In genomic region chr2:74704999-74705466, GRCm38 (mm10) we compare ENCODE assay signal across 10 mouse cellular contexts. TPM values are rescaled to one million over a fixed set of nuclear protein-coding genes. Genes with fewer than 3 reads are reported as not detected.
DNase-seq lines count a peak whose midpoint lies in the region; ATAC-seq and TF ChIP-seq lines count a peak whose summit lies in the region.
"Had no signal": no experiment of that assay in that cellular context is flagged by ENCODE, and none has a peak within 500 bp of the region (broad histone marks: within the 10 kb centered on the region; RNA-seq: fewer than 3 reads in every experiment).

No protein-coding gene starts in this region.

- no peak for DNase-seq in heart, postnatal 25 days (ENCODE audit: low spot score)
- DNase-seq in adrenal gland, postnatal 36 days: peak; percentile 67 to 70
- no peak for DNase-seq in liver, postnatal 0 days
- no peak for DNase-seq in left cerebral cortex, adult 11 months (ENCODE audit: low spot score)
- no peak for DNase-seq in left cerebral cortex, adult 9 months (ENCODE audit: low spot score in 2 of 2)
- no peak for DNase-seq in cerebellum, adult 9-11 months

- peaks cover 89% of the 10 kb centered on the region for H3K27me3 ChIP-seq in heart, embryonic 12.5 days (replicated peaks)
- peaks cover 53% of the 10 kb centered on the region for H3K27me3 ChIP-seq in hindbrain, embryonic 16.5 days (replicated peaks; ENCODE audit: control insufficient read depth, insufficient read depth, low read length)
- H3K27me3 ChIP-seq in liver, postnatal 0 days (ENCODE audit: insufficient read depth, low read length): peaks cover 94% of the 10 kb centered on the region

- peaks cover 13% of the 10 kb centered on the region for H3K4me1 ChIP-seq in heart, embryonic 12.5 days (replicated peaks)
- peaks cover 10% of the 10 kb centered on the region for H3K4me1 ChIP-seq in hindbrain, embryonic 16.5 days (ENCODE audit: control insufficient read depth, insufficient read depth, low read depth, low read length)
- H3K4me1 ChIP-seq in liver, postnatal 0 days (ENCODE audit: insufficient read depth): peaks cover 6% of the 10 kb centered on the region; the same call in 1 of the 2 replicates

- no peak for TF ChIP-seq CTCF in liver, postnatal 0 days (IDR thresholded peaks at IDR 0.05; ENCODE audit: low read depth)

- H3K4me3 ChIP-seq in heart, embryonic 12.5 days: peak overlapping the region; percentile 54
- peak overlapping the region; percentile 41 for H3K4me3 ChIP-seq in hindbrain, embryonic 16.5 days (ENCODE audit: low read length)
- peak overlapping the region; percentile 37; the same call in 1 of the 2 replicates for H3K4me3 ChIP-seq in liver, postnatal 0 days (ENCODE audit: low read depth, low read length)

- peak overlapping the region; percentile 88 for H3K4me2 ChIP-seq in heart, embryonic 12.5 days
- H3K4me2 ChIP-seq in hindbrain, embryonic 16.5 days (ENCODE audit: low read length): peak overlapping the region; percentile 55
- H3K4me2 ChIP-seq in liver, postnatal 0 days (ENCODE audit: low read depth, low read length): peak overlapping the region; percentile 62

- WGBS in heart, embryonic 12.5 days: under 1% methylated on average over 43 of the region's 66 CpGs
- WGBS in hindbrain, embryonic 16.5 days: 2% methylated on average over 20 of the region's 66 CpGs
- 1% methylated on average over 44 of the region's 66 CpGs for WGBS in liver, postnatal 0 days (ENCODE audit: insufficient replicate concordance)

- no peaks in the 10 kb centered on the region for H3K36me3 ChIP-seq in heart, embryonic 12.5 days
- H3K36me3 ChIP-seq in hindbrain, embryonic 16.5 days (ENCODE audit: control insufficient read depth, insufficient read depth, low read length): no peaks in the 10 kb centered on the region
- no peaks in the 10 kb centered on the region for H3K36me3 ChIP-seq in liver, postnatal 0 days (replicated peaks; ENCODE audit: insufficient read depth, low read length)
- H3K36me3 ChIP-seq: G1E had no signal

- H3K9me3 ChIP-seq in heart, embryonic 12.5 days (replicated peaks): no peaks in the 10 kb centered on the region
- no peaks in the 10 kb centered on the region for H3K9me3 ChIP-seq in hindbrain, embryonic 16.5 days (ENCODE audit: control insufficient read depth, low read length)
- H3K9me3 ChIP-seq in liver, postnatal 0 days (ENCODE audit: low read length): no peaks in the 10 kb centered on the region

- no peak for TF ChIP-seq EP300 in liver, postnatal 0 days (IDR thresholded peaks at IDR 0.05; ENCODE audit: low read depth)

- ATAC-seq in heart, embryonic 12.5 days (ENCODE audit: insufficient number of reproducible peaks, low FRiP score): peak; percentile 45; the same call in 1 of the 2 replicates
- ATAC-seq in hindbrain, embryonic 16.5 days: no peak
- peak; percentile 19; the same call in 1 of the 2 replicates for ATAC-seq in liver, postnatal 0 days

- H3K9ac ChIP-seq in heart, embryonic 12.5 days: peak overlapping the region; percentile 62; the same call in 1 of the 2 replicates
- H3K9ac ChIP-seq in hindbrain, embryonic 16.5 days (ENCODE audit: low read depth, low read length): peak overlapping the region; percentile 43
- no peak overlapping the region for H3K9ac ChIP-seq in liver, postnatal 0 days (replicated peaks)

- no peak overlapping the region for H3K27ac ChIP-seq in heart, embryonic 12.5 days (ENCODE audit: poor library complexity, severe bottlenecking)
- H3K27ac ChIP-seq in hindbrain, embryonic 16.5 days (ENCODE audit: low read depth, low read length): no peak overlapping the region
- H3K27ac ChIP-seq in liver, postnatal 0 days (ENCODE audit: low read depth): no peak overlapping the region

- intact Hi-C loops in heart, postnatal 25 days (cut with DNase I): no loop called here

RNA-seq across cellular contexts. Expression of gene Hoxd8, which starts 0.6 kb away (rescaled TPM):
- polyA plus RNA-seq in heart, embryonic 12.5 days (2016; fragmentation: Nextera tagmentation; extraction: Ambion mirVana): 0.10 and 0.37 TPM in 2 replicates
- total RNA-seq in heart, postnatal 25 days (2021): 1 to 10 TPM; 1.0 to 1.2 TPM
- 10 to 100 TPM; 23.9 to 35.9 TPM for total RNA-seq in adrenal gland, postnatal 36 days (2021)
- polyA plus RNA-seq in hindbrain, embryonic 16.5 days (2015; fragmentation: Nextera tagmentation; extraction: Ambion mirVana): 0.66 and 1.1 TPM in 2 replicates
- polyA plus RNA-seq in liver, postnatal 0 days (2015; fragmentation: Nextera tagmentation; extraction: Ambion mirVana): 0.04 TPM in 1 of 2 replicates, not detected in the other
- total RNA-seq: G1E; hematopoietic stem cell, adult 5-6 weeks had no signal
- polyA plus RNA-seq: G1E had no signal

RNA-seq across cellular contexts. Expression of gene Hoxd3, which starts 6.7 kb away (rescaled TPM):
- polyA plus RNA-seq in heart, embryonic 12.5 days (2016; fragmentation: Nextera tagmentation; extraction: Ambion mirVana): 2.5 and 3.1 TPM in 2 replicates
- total RNA-seq in heart, postnatal 25 days (2021): not detected
- total RNA-seq in adrenal gland, postnatal 36 days (2021): under 1 TPM; 0.17 to 0.36 TPM
- 43.8 and 48.0 TPM in 2 replicates for polyA plus RNA-seq in hindbrain, embryonic 16.5 days (2015; fragmentation: Nextera tagmentation; extraction: Ambion mirVana)
- polyA plus RNA-seq in liver, postnatal 0 days (2015; fragmentation: Nextera tagmentation; extraction: Ambion mirVana): not detected in 2 replicates
- total RNA-seq: hematopoietic stem cell, adult 5-6 weeks had no signal

RNA-seq across cellular contexts. Expression of gene Hoxd4, which starts 6.7 kb away (rescaled TPM):
- polyA plus RNA-seq in heart, embryonic 12.5 days (2016; fragmentation: Nextera tagmentation; extraction: Ambion mirVana): 0.19 TPM in 1 of 2 replicates, not detected in the other
- under 1 TPM; 0.42 to 0.56 TPM for total RNA-seq in heart, postnatal 25 days (2021)
- total RNA-seq in adrenal gland, postnatal 36 days (2021): 10 to 100 TPM; 13.6 to 15.5 TPM
- polyA plus RNA-seq in hindbrain, embryonic 16.5 days (2015; fragmentation: Nextera tagmentation; extraction: Ambion mirVana): 2.2 and 2.3 TPM in 2 replicates
- polyA plus RNA-seq in liver, postnatal 0 days (2015; fragmentation: Nextera tagmentation; extraction: Ambion mirVana): not detected in 2 replicates
- total RNA-seq: hematopoietic stem cell, adult 5-6 weeks had no signal

RNA-seq across cellular contexts. Expression of gene Hoxd9, which starts 7.5 kb away (rescaled TPM):
- 0.08 TPM in 1 of 2 replicates, not detected in the other for polyA plus RNA-seq in heart, embryonic 12.5 days (2016; fragmentation: Nextera tagmentation; extraction: Ambion mirVana)
- under 1 TPM; 0.39 to 0.52 TPM for total RNA-seq in heart, postnatal 25 days (2021)
- 1 to 10 TPM; 3.8 to 4.1 TPM for total RNA-seq in adrenal gland, postnatal 36 days (2021)
- polyA plus RNA-seq in hindbrain, embryonic 16.5 days (2015; fragmentation: Nextera tagmentation; extraction: Ambion mirVana): 0.07 TPM in 1 of 2 replicates, not detected in the other
- not detected in 2 replicates for polyA plus RNA-seq in liver, postnatal 0 days (2015; fragmentation: Nextera tagmentation; extraction: Ambion mirVana)
- total RNA-seq: G1E; hematopoietic stem cell, adult 5-6 weeks had no signal
- polyA plus RNA-seq: G1E had no signal

RNA-seq across cellular contexts. Expression of gene Hoxd10, which starts 13.3 kb away (rescaled TPM):
- polyA plus RNA-seq in heart, embryonic 12.5 days (2016; fragmentation: Nextera tagmentation; extraction: Ambion mirVana): 0.10 TPM in 1 of 2 replicates, not detected in the other
- not detected for total RNA-seq in heart, postnatal 25 days (2021)
- total RNA-seq in adrenal gland, postnatal 36 days (2021): not detected
- not detected in 2 replicates for polyA plus RNA-seq in hindbrain, embryonic 16.5 days (2015; fragmentation: Nextera tagmentation; extraction: Ambion mirVana)
- polyA plus RNA-seq in liver, postnatal 0 days (2015; fragmentation: Nextera tagmentation; extraction: Ambion mirVana): not detected in 2 replicates
- total RNA-seq: hematopoietic stem cell, adult 5-6 weeks had no signal
- polyA plus RNA-seq: G1E had no signal

Comparison
In these comparisons a context has a peak if more than half of its experiments do, and no peak if none do; other contexts are left out.
1. DNase-seq: peak in adrenal gland, postnatal 36 days (2 of 2); none in heart, postnatal 25 days (single experiment), liver, postnatal 0 days (single experiment), left cerebral cortex, adult 11 months (single experiment), left cerebral cortex, adult 9 months (0 of 2) and cerebellum, adult 9-11 months (single experiment).
2. RNA of gene Hoxd3, which starts 6.7 kb away (polyA plus RNA-seq): 43.8 to 48.0 TPM in hindbrain, embryonic 16.5 days; 2.5 to 3.1 TPM in heart, embryonic 12.5 days and not detected in liver, postnatal 0 days; every median in the first group is over 10 times any median in the second.
3. Peak in every context shown above with its lines, with median percentiles within 50 percentile points of each other: H3K4me2 ChIP-seq and H3K4me3 ChIP-seq.